Mouse (Mus musculus) liver, adult 2 months (tissue): ENCODE measurements around the gene Baz2b. TPM values are rescaled to one million over a fixed set of nuclear protein-coding genes. Genes with fewer than 3 reads are reported as not detected.

Source experiments
- DNase-seq: peaks from one replicate; pipeline ENCODE4 v3.0.0-alpha.2; 2011; ENCODE audit warnings: low read depth, low spot score; ENCODE audit errors: extremely low read depth
- H3K27ac ChIP-seq: fragments of 200-500 bp; replicated peaks from 2 replicates; pipeline ENCODE4 v1.5.1; 2012; ENCODE audit warnings: low read depth, mild to moderate bottlenecking, control low read depth, inconsistent platforms, low read length; ENCODE audit not compliant: insufficient read depth
- H3K27me3 ChIP-seq: fragments of 200-500 bp; 2 replicates; pipeline ENCODE4 v1.6.1; 2012; ENCODE audit warnings: mild to moderate bottlenecking, moderate library complexity, low read length, inconsistent platforms; ENCODE audit not compliant: control insufficient read depth, insufficient read depth
- H3K36me3 ChIP-seq: fragments of 200-500 bp; 2 replicates; pipeline ENCODE4 v1.6.1; 2012; ENCODE audit warnings: low read length, inconsistent platforms; ENCODE audit not compliant: control insufficient read depth, insufficient read depth
- H3K4me1 ChIP-seq: fragments of 200-500 bp; 2 replicates; pipeline ENCODE4 v1.6.1; 2011; ENCODE audit warnings: low read length; ENCODE audit not compliant: control insufficient read depth, insufficient read depth
- H3K4me3 ChIP-seq: fragments of 200-500 bp; 2 replicates; pipeline ENCODE4 v1.5.1; 2011; ENCODE audit warnings: low read depth, mild to moderate bottlenecking, control low read depth, low read length, moderate library complexity; ENCODE audit not compliant: insufficient read depth
- H3K79me2 ChIP-seq: fragments of 200-500 bp; 2 replicates; pipeline ENCODE4 v1.6.1; 2012; ENCODE audit warnings: inconsistent platforms, mild to moderate bottlenecking, low read length, moderate library complexity; ENCODE audit not compliant: control insufficient read depth, insufficient read depth
- H3K9ac ChIP-seq: fragments of 200-500 bp; 2 replicates; pipeline ENCODE4 v1.6.1; 2012; ENCODE audit warnings: low read depth, mild to moderate bottlenecking, control low read depth, inconsistent platforms, low read length
- CTCF ChIP-seq: fragments of 200-500 bp; IDR thresholded peaks from 2 replicates; pipeline ENCODE4 v1.5.1; 2011; ENCODE audit warnings: low read depth, low read length, control low read depth
- POLR2A ChIP-seq: fragments of 200-500 bp; IDR thresholded peaks from 2 replicates; pipeline ENCODE4 v1.6.1; 2011; ENCODE audit warnings: low read length, control low read depth; ENCODE audit not compliant: insufficient read depth; ENCODE audit errors: extremely low read depth
- WGBS: fragments of 180-500 bp; shearing (Covaris S2); methylation state at CpG from one replicate; pipeline ENCODE4 v1.1.7; 2018; 5-methylcytosine and 5-hydroxymethylcytosine counted together
- polyA plus RNA-seq: library from polyadenylated mRNA; depleted of rRNA; stranded (reverse); fragments of >200 nt; gene quantifications from 2 replicates; pipeline ENCODE4 v1.2.3, GENCODE M21; 2012
- total RNA-seq: library from RNA; depleted of rRNA; stranded (reverse); fragments of >200 nt; gene quantifications from 2 replicates; pipeline ENCODE4 v1.2.3, GENCODE M21; 2014

The Baz2b gene
- total and polyA plus RNA-seq, 2 experiments, result 4.8 to 23.5 TPM

GRCm38 (mm10) chr2:60050667-60051460 is 158.8 kb downstream of the Baz2b start:
- no peak overlapping the region for H3K4me3 ChIP-seq
- peaks cover 8% of the 10 kb centered on the region for H3K4me1 ChIP-seq
- no peak overlapping the region for H3K27ac ChIP-seq
- TF ChIP-seq POLR2A, result no peak
- TF ChIP-seq CTCF, result no peak
- DNase-seq, result no peak
- no peak overlapping the region for H3K9ac ChIP-seq
- no peaks in the 10 kb centered on the region; the same call in 1 of the 2 replicates for H3K79me2 ChIP-seq
- WGBS, result 88% methylated on average over 9 of the region's 9 CpGs
- H3K27me3 ChIP-seq, result no peaks in the 10 kb centered on the region
- H3K36me3 ChIP-seq, result no peaks in the 10 kb centered on the region

DNA sequence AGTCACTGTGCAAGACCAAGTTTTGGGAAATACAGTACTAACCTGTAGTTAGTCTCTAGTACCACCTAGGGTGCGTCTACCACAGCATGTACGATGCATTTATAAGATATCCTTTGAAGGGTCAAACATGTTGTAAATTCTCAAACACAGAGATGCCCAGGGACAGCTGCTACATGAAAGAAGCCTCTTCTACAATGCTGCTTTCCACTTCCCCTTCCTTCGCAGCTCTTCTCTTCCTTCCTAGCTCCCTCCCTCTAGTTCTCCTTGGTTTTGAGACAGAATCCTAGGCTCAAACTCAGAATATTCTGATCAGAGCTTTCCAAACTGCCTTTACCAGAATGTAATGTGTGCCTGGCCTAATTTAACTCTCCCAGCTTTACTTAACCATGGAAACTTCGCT is 159.8 kb downstream of the Baz2b start:
- TF ChIP-seq CTCF (no peak), POLR2A (no peak)

DNA sequence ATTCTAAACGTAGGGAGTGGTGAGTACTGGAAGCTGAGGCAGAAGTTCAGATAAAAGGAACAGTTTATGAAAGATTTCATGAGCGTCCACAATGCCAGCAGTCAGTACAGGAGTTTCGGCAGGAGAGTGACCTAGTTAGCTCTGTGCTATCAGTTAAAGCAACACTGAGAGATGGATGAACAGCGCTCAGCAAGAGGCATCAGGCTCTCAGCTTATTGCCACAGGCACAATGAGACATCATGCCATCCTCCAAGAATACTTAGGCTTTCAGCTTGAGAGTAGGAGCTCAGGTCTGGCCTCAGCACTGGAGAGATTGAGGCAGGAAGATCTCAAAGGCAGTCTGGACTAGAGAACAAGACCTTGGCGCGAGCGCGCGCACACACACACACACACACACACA is 160.3 kb downstream of the Baz2b start:
- WGBS, result 90% methylated on average over 9 of the region's 9 CpGs
- H3K27me3 ChIP-seq, result no peaks in the 10 kb centered on the region
- no peak overlapping the region for H3K4me3 ChIP-seq
- no peaks in the 10 kb centered on the region; the same call in 1 of the 2 replicates for H3K79me2 ChIP-seq
- peaks cover 10% of the 10 kb centered on the region for H3K4me1 ChIP-seq
- TF ChIP-seq POLR2A, result no peak
- no peak for DNase-seq
- no peak overlapping the region for H3K27ac ChIP-seq
- H3K36me3 ChIP-seq, result no peaks in the 10 kb centered on the region
- no peak overlapping the region for H3K9ac ChIP-seq

More for the DNA sequence above, 159.8 kb downstream of the Baz2b start:
- Histone ChIP-seq H3K79me2 (no peaks in the 10 kb centered on the region; the same call in 1 of the 2 replicates), H3K36me3 (no peaks in the 10 kb centered on the region), H3K9ac (no peak overlapping the region), H3K4me3 (no peak overlapping the region), H3K27ac (no peak overlapping the region), H3K27me3 (no peaks in the 10 kb centered on the region), H3K4me1 (peaks cover 10% of the 10 kb centered on the region)
- no peak for DNase-seq
- WGBS, result 92% methylated on average over 4 of the region's 4 CpGs

DNA sequence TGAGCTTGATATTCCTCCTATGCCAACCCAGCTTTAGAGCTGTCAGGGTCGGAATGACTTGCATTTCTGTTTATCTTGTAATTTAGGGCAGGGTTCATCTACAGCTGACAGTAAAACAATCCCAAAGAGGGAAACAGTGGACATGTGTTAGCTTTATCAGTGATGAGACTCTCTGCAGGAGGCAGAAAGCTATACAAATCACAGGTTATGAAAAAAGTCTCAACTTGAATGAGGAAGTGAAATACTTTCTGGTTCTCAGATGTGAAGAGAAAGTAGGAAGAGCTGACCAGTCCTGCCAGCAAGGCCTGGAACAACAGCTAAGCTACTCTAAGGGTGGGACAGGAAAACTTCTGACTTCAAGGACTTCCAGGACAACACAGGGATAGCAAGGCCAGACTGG is 163.6 kb downstream of the Baz2b start:
- H3K79me2 ChIP-seq, result no peaks in the 10 kb centered on the region; the same call in 1 of the 2 replicates
- peak overlapping the region; percentile 87 for H3K27ac ChIP-seq
- DNase-seq, result peak; percentile 75
- no peaks in the 10 kb centered on the region for H3K36me3 ChIP-seq
- H3K4me3 ChIP-seq, result no peak overlapping the region
- H3K9ac ChIP-seq, result no peak overlapping the region; the same call in 1 of the 2 replicates
- 0% methylated on average over 1 of the region's 1 CpGs for WGBS
- H3K4me1 ChIP-seq, result peaks cover 10% of the 10 kb centered on the region
- TF ChIP-seq POLR2A, result no peak
- TF ChIP-seq CTCF, result no peak
- H3K27me3 ChIP-seq, result no peaks in the 10 kb centered on the region

- DNase-seq, result peak; percentile 31
- no peaks in the 10 kb centered on the region for H3K27me3 ChIP-seq
- TF ChIP-seq POLR2A, result no peak
- no peak; the same call in 1 of the 2 replicates for TF ChIP-seq CTCF
- no peaks in the 10 kb centered on the region for H3K36me3 ChIP-seq
- H3K9ac ChIP-seq, result no peak overlapping the region
- no peak overlapping the region for H3K27ac ChIP-seq
- no peaks in the 10 kb centered on the region; the same call in 1 of the 2 replicates for H3K79me2 ChIP-seq
- H3K4me1 ChIP-seq, result peaks cover 10% of the 10 kb centered on the region
- H3K4me3 ChIP-seq, result no peak overlapping the region
Observed at GRCm38 (mm10) chr2:60044988-60045387, 164.7 kb downstream of the Baz2b start.

DNA sequence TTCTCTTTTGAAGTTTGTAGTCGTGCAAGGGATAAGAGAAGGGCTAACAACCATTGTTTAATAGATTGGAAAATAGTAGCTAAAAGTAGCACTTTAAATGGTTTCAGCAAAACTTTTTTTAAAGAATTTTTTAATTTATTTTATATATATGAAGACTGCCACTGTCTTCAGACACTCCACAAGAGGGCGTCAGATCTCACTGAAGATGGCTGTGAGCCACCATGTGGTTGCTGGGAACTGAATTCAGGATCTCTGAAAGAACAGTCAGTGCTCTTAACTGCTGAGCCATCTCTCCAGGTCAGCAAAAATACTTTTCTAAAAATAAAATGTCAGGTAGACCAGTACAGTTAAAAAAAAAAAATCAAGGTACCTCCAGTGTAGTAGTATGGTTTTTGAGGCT is 165.1 kb downstream of the Baz2b start:
- 65% methylated on average over 2 of the region's 2 CpGs for WGBS
- Histone ChIP-seq H3K36me3 (no peaks in the 10 kb centered on the region), H3K4me1 (peaks cover 10% of the 10 kb centered on the region), H3K79me2 (no peaks in the 10 kb centered on the region; the same call in 1 of the 2 replicates), H3K9ac (no peak overlapping the region), H3K4me3 (no peak overlapping the region), H3K27me3 (no peaks in the 10 kb centered on the region), H3K27ac (no peak overlapping the region)
- TF ChIP-seq POLR2A (no peak), CTCF (no peak; the same call in 1 of the 2 replicates)
- DNase-seq, result no peak
